Mouse (Mus musculus): Measurements from ENCODE around the gene Alkbh1.

Alkbh1 gene

DNA sequence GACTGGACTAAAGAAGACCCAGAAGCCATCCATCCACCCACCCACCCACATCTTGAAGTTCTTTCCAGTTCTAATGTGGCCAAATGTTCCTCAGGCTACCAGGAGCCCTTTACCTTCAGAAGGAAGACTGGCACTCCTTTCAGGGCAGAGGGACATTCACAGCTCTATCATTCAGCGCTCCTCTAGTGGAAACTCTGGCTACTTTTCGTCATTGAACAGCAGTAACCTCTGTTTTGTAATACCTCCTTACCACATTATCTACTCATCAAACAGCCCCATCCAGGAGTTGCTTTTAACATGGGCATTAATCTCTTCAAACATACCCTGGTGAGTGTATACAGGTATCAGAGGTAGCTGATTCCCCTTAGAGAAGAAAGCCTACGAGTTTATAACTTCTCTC lies 58.8 kb downstream of the Alkbh1 start:
- DNase-seq (ENCODE audit: low read depth, low spot score): no peak

DNA sequence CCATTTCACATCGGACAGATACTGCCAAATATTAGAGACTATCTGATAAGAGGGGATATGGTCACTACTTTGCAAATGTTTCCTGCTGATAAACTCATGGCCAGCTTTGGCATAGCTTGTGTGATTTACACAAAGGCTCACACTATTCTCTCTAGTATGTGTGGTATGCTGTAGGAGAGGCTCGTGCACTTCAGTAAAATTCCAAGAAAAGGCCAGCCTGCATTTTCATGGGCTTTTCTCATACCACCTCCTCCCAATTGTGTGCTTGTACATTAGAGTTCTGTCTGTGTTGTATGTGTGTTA lies 62.5 kb downstream of the Alkbh1 start:
- DNase-seq (ENCODE audit: low read depth, low spot score): no peak

DNA sequence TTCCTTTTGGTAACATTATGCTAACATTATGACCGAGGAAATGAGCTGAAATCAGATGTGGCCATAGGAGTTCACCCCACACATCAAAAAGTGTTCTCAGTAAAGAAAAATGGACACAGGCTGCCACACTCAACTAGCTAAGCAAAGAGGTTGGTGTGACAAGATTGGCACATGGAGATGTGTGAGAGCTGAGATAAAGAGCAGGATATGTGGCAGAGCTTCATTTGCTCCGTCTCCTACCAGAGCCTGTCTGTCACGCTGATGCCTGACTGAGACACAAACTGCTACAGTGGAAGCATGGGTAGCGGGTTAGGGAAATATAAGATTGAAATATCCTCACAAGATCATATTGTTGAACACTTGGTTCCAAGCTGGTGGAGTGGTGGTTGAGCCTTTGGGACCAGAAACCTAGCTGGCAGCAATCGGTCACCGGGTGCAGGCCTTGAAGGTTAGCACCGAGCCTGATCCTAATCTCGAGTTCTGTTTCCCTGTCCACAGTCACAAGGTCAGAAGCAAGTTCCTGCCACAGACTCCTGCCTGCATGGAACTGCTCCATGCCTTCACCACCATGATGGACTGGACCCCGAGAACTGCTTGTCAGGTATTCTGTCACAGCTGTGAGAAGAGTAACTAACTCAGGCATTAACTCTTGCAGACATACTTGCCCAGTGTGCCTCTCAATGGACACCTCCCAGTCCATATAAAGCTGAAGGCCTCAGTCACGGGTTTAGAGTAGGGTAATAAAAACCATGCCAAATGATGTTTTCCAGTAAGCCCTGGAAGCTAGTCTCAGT lies 63.0 kb downstream of the Alkbh1 start:
- DNase-seq (ENCODE audit: low read depth, low spot score): no peak

DNA sequence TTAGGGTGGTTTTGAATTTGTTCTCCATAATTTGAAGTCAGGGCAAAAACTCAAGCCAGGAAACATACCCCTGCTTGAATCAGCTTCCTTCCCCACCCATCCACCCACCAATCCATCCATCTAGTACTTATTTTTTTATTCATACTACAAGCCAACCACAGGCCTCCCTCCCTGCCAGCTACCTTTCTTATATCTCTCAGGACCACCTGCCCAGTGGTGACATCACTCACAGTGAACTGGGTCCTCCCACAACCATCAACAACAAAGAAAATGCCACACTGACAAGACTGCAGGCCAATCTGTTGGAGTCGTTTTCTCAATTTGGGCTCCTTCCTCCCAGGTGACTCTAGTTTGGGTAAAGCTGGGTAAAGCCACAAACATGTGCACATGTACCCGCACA lies 64.3 kb downstream of the Alkbh1 start:
- no peak for DNase-seq (ENCODE audit: low read depth, low spot score)
